Mouse (Mus musculus) liver, embryonic 14.5 days (tissue): Measurements from ENCODE around the gene Olfr1505.

Experiments
- CTCF ChIP-seq: IDR thresholded peaks from 2 replicates; pipeline ENCODE4 v1.5.1; 2016; ENCODE audit warnings: antibody characterized with exemption, low read depth, control low read depth
- EP300 ChIP-seq: IDR thresholded peaks from 2 replicates; pipeline ENCODE4 v1.6.1; 2016; ENCODE audit warnings: antibody characterized with exemption, low read depth

DNA sequence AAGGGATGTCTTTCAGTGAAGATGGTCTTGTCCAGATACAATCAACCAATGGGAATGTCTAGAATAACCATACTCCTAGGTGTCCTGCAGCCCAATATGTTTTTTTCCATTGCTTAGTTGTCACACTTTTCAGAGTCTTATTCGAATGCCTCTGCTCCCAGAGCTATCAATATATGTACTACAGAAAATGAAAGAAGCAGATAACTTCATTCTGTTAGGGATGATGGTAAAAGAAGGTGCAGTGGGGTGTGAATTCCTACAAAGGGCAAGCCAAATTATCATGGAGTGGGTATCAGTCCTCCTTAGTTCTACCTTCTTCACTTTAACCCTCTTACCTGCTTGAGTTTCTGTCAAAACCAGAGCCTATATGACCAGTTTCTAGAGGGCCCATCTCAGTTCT, 15.5 kb upstream of the Olfr1505 start, which contains the start of gene Olfr1504:
- no peak for TF ChIP-seq CTCF
- no peak for TF ChIP-seq EP300
